Mouse (Mus musculus) heart, adult 2 months (tissue): ENCODE measurements at regions not wholly inside any gene's neighbourhood (a gene's known extent, or its start where the extent isn't known, plus 50 kb on each side); places are given as distances from the start of the nearest gene placed in this dataset.
A peak's percentile ranks its signal among the peaks of the same experiment; 100 is the strongest.

Experiments used
- DNase-seq, 2 experiments: peaks; one replicate each; pipeline ENCODE4 v3.0.0; 2021
- H3K27ac ChIP-seq: fragments of 200-600 bp; 2 replicates; pipeline ENCODE4 v1.8.1; 2022
- H3K27me3 ChIP-seq: fragments of 200-500 bp; 2 replicates; pipeline ENCODE4 v1.6.1; 2012; ENCODE audit warnings: mild to moderate bottlenecking, low read length, inconsistent platforms, mixed read lengths; ENCODE audit not compliant: control insufficient read depth, insufficient read depth
- H3K36me3 ChIP-seq: fragments of 200-500 bp; 2 replicates; pipeline ENCODE4 v1.6.1; 2012; ENCODE audit warnings: low read length, inconsistent platforms; ENCODE audit not compliant: control insufficient read depth, insufficient read depth
- H3K4me1 ChIP-seq: fragments of 200-500 bp; 2 replicates; pipeline ENCODE4 v1.6.1; 2011; ENCODE audit warnings: low read length; ENCODE audit not compliant: control insufficient read depth, insufficient read depth
- H3K4me3 ChIP-seq: fragments of 200-600 bp; 2 replicates; pipeline ENCODE4 v1.8.1; 2022
- H3K79me2 ChIP-seq: fragments of 200-500 bp; replicated peaks from 2 replicates; pipeline ENCODE4 v1.6.1; 2012; ENCODE audit warnings: mild to moderate bottlenecking, inconsistent platforms, low read length, moderate library complexity, mixed read lengths; ENCODE audit not compliant: control insufficient read depth, insufficient read depth
- H3K9ac ChIP-seq: fragments of 200-500 bp; 2 replicates; pipeline ENCODE4 v1.6.1; 2012; ENCODE audit warnings: low read depth, mild to moderate bottlenecking, control low read depth, inconsistent platforms, low read length, mixed read lengths
- CTCF ChIP-seq: fragments of 200-600 bp; IDR thresholded peaks from 2 replicates; pipeline ENCODE4 v1.8.1; 2022; ENCODE audit warnings: antibody characterized with exemption, mild to moderate bottlenecking, moderate library complexity
- EP300 ChIP-seq: fragments of 200-500 bp; IDR thresholded peaks from 2 replicates; pipeline ENCODE4 v1.6.1; 2011; ENCODE audit warnings: low read depth, low read length, control low read depth; ENCODE audit not compliant: insufficient read depth
- POLR2A ChIP-seq: fragments of 200-500 bp; IDR thresholded peaks from 2 replicates; pipeline ENCODE4 v1.6.1; 2011; ENCODE audit warnings: mild to moderate bottlenecking, low read depth, low read length, control low read depth; ENCODE audit not compliant: insufficient read depth
- WGBS: fragments of 180-500 bp; shearing (Covaris S2); methylation state at CpG from one replicate; pipeline ENCODE4 v1.1.7; 2018; 5-methylcytosine and 5-hydroxymethylcytosine counted together
- intact Hi-C: fragments of 180-260 bp; cut with DNase I; formaldehyde crosslinking; loops from one replicate; pipeline ENCODE4 v1.15.1; 2025

- TF ChIP-seq EP300 (no peak), CTCF (no peak), POLR2A (no peak)
- DNase-seq: peak; percentile 36 to 39
- no peaks in the 10 kb centered on the region for H3K36me3 ChIP-seq
- H3K4me1 ChIP-seq: no peaks in the 10 kb centered on the region
- no peak overlapping the region for H3K27ac ChIP-seq
- intact Hi-C loops: loop anchor here (10.0 kb wide), 1 partner anchor 227 kb away; no protein-coding TSS in a partner anchor
- WGBS: 70% methylated on average over 9 of the region's 9 CpGs
- no peaks in the 10 kb centered on the region for H3K79me2 ChIP-seq
- no peak overlapping the region for H3K9ac ChIP-seq
- H3K27me3 ChIP-seq: no peaks in the 10 kb centered on the region
- H3K4me3 ChIP-seq: no peak overlapping the region
Observed at GRCm38 (mm10) chr10:111921492-111921891, 51.0 kb upstream of the Krr1 start.
